7 mouse cellular contexts compared by ENCODE assay signal in the genomic region with DNA sequence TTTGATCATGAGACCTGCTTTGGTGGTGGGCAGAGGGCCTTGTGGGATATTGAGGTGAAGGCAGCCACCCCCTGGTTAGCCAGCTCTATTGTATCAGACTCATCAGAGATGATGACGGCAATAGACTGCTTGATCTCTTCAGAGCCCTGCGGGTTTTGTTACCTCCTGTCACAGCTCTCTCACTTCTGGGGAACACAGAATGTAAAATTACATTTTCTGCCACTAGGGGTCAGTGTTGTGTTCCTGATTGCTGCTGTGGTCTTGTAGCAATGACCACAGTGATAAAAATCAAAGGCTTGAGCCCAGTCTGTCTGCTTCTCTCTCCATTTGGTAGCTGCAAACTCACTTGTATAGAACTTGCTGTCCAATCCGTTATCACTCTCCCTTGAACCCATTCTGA.
A peak's percentile ranks its signal among the peaks of the same experiment; 100 is the strongest.
DNase-seq lines count a peak whose midpoint lies in the region; ATAC-seq and TF ChIP-seq lines count a peak whose summit lies in the region.

No protein-coding gene starts in this region.

- no peaks in the 10 kb centered on the region for H3K27me3 ChIP-seq in kidney, postnatal 0 days (ENCODE audit: insufficient read depth, low read length)

- H3K27ac ChIP-seq in kidney, postnatal 0 days, result no peak overlapping the region

- H3K9ac ChIP-seq in kidney, postnatal 0 days (ENCODE audit: low read depth, low read length), result no peak overlapping the region

- H3K4me1 ChIP-seq in kidney, postnatal 0 days (replicated peaks; ENCODE audit: insufficient read depth, low read length), result no peaks in the 10 kb centered on the region
- no peaks in the 10 kb centered on the region for H3K4me1 ChIP-seq in lung, adult 2 months (ENCODE audit: control insufficient read depth, insufficient read depth, low read length)

- TF ChIP-seq CTCF in kidney, postnatal 0 days (IDR thresholded peaks at IDR 0.05; ENCODE audit: low read depth), result peak; percentile 90
- TF ChIP-seq CTCF in lung, adult 2 months (IDR thresholded peaks at IDR 0.05; ENCODE audit: insufficient read depth, low read length), result 0 out of 2 replicates have a peak, but pooled peaks have one; percentile 9

- no peak for TF ChIP-seq POLR2A in lung, adult 2 months (IDR thresholded peaks at IDR 0.05; ENCODE audit: borderline replicate concordance, extremely low read depth, low read depth, low read length)

- peak; percentile 72 for DNase-seq in A20 (ENCODE audit: low read depth, low spot score)
- peak; percentile 48 for DNase-seq in CD4-positive, CD25-positive, alpha-beta regulatory T cell, adult 2 months (ENCODE audit: low read depth, low spot score)
- DNase-seq in cerebellum, adult 18-20 months, result peak; percentile 59 to 69
- DNase-seq in forelimb bud, embryonic 11.5 days (ENCODE audit: low read depth, low spot score), result peak; percentile 86
- DNase-seq in kidney, postnatal 0 days (ENCODE audit: low spot score), result peak; percentile 83
- DNase-seq in lung, adult 2 months, result peak; percentile 7
- peak; percentile 96 for DNase-seq in retina, embryonic 14.5 days (ENCODE audit: low spot score)

- no peaks in the 10 kb centered on the region for H3K36me3 ChIP-seq in kidney, postnatal 0 days (ENCODE audit: insufficient read depth, low read length)

- ATAC-seq in kidney, postnatal 0 days (replicated peaks; ENCODE audit: low FRiP score, low read depth), result 0 out of 2 replicates have a peak, but pooled peaks have one; percentile 40

- H3K4me3 ChIP-seq in kidney, postnatal 0 days (replicated peaks; ENCODE audit: low read depth, low read length), result no peak overlapping the region
- no peak overlapping the region for H3K4me3 ChIP-seq in lung, adult 2 months (replicated peaks; ENCODE audit: extremely low read depth, low read depth, low read length)

- 3% methylated on average over 3 of the region's 3 CpGs for WGBS in kidney, postnatal 0 days
- WGBS in lung, adult 2 months, result 11% methylated on average over 3 of the region's 3 CpGs

- H3K4me2 ChIP-seq in kidney, postnatal 0 days (ENCODE audit: low read length), result no peak overlapping the region

- H3K9me3 ChIP-seq in kidney, postnatal 0 days (replicated peaks; ENCODE audit: low read length), result no peaks in the 10 kb centered on the region

Comparison
In these comparisons a context has a peak if more than half of its experiments do, and no peak if none do; other contexts are left out.
1. DNase-seq: peak in every context shown above with its lines; median percentile 96 in retina, embryonic 14.5 days; 86 in forelimb bud, embryonic 11.5 days; 83 in kidney, postnatal 0 days; 72 in A20; 64 in cerebellum, adult 18-20 months; 48 in CD4-positive, CD25-positive, alpha-beta regulatory T cell, adult 2 months; 7 in lung, adult 2 months.